Mouse (Mus musculus) spleen, postnatal 10 days (tissue): ENCODE data around the gene Nt5c1a.

ENCODE experiments used
- DNase-seq, 2 experiments: peaks; one replicate each; pipeline ENCODE4 v3.0.0; 2021 to 2022; ENCODE audit warnings: low spot score in 2 of 2

Nt5c1a gene

DNA sequence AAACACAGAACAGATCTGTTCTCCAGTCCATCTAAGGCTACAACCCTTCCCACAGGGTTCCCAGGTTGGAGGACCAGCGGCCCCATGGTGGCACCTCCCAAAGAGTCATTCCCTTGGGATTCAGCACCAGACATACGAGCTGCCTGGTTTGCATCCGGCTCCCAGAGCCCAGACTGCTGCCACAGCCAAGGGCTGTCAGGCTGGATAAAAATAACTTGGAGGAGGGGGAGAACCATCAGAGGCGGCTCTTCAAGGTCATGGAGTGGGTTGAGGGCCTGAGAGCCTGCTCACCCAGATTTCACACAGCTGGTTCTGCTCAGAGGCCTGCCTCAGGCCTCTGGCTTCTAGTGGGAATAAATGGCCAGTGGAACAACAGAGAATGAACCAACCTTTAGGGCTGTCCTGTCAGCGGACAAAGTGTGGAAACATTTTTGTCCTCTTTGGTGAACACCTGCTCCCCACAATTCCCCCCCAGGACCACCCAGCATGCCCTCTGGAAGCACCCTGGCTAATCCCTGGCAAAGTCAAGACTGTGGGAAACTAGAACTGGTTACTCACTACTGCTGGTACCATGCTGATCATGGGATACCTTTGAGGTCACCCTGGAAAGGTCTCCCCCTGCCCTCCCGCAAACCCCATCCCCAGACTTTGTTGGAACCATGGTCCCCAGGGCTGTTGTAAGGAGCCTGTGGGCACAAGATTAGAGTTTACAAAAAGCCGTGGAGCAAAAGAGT is 46.0 kb downstream of the Nt5c1a start:
- no peak for DNase-seq

DNA sequence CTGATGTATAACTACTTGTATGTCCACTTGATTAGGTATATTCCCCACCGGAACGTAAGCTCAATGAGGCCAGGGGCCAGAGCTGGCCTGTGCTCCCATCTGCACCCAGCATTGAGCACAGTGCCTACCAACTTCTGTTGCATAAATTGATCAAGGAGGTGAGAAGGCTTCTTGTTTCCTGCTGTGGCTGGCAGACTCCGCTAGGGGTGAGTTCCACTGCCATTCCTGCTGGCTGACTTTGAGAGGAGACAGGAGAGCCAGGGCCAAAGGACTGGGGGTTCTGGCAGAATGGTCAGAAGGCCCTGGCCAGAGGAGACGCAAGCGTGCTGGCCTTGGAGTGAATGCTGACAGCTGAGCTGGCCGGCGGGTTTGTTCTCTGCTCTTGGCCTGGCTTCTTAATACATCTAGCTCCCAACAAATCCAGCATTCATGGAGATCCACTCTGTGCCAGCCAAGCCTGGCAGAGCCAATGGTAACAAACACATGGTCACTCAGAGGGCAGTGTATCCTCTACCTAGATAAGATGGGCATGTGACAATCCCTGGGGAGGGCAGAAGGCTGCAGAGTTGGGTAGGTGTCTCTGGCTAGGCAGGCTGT is 47.8 kb downstream of the Nt5c1a start:
- DNase-seq: no peak

DNA sequence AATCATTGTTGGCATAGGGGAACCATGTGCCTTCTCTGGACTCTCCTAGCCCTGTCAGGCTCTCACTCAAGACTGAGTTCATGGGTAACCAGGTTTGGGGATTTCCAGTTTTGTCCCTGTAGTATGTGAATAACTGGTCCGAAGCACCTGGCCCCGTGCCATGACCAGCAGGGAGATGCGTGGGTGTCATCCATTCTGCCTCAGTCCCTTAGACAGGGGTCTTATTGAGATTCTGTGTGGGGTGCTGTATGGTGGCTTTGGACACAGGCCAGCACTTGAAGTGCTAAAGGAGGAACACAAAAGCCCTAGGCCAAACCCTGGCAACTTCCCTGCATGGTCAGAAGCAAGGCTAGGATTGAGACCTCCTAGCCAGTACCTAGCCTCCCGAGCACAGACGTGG is 50.9 kb downstream of the Nt5c1a start:
- DNase-seq: no peak

DNA sequence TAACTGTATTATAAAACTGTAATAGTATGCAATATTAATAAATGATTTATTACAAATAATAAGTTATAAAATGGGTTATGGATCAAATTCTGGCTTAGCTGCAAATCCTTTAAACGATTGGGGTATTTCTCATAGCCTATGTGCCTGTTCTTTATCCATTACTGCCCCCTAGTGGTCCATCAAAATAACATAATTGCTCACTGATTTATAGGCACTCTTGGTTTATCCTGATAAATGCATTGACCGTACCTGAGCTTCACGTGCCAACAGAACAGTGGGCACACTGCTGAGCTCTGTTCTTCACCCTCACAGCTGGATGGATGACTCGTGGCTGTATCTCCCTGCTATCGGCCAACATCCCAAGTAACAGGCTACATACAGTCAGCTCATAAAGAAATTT is 53.3 kb downstream of the Nt5c1a start:
- DNase-seq: no peak

DNA sequence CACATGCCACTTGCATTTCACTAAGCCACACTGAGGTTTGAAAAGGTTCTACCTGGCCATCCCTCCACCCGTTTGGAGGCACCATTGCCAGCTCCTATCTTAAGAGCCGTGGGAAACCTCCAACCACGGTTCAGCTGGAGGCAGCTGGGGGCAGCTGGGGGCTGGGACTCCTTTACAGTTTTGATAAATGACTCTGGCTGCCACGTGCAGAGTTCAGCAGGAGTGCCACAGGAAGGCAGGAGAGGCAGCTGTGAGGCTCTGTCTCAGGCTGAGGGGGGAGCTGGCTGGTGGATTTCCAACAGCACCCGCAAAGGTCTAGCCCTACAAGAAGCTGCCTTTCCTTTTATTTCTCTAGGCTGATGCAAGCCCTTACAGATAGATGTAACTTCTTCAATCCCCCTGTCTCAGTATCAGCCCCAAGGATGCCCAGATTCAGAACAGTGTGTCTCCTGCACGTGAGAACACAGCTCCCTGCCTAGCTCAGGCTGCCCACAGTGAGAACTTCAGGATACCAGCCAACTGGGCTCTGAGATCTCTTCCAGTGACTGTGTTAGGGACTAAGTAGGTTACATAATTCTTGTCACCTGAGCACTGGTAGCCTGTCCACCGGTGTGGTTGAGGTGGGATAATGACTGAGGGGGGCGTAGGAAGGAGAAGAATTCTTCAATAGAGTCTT is 58.9 kb downstream of the Nt5c1a start:
- DNase-seq: no peak

DNA sequence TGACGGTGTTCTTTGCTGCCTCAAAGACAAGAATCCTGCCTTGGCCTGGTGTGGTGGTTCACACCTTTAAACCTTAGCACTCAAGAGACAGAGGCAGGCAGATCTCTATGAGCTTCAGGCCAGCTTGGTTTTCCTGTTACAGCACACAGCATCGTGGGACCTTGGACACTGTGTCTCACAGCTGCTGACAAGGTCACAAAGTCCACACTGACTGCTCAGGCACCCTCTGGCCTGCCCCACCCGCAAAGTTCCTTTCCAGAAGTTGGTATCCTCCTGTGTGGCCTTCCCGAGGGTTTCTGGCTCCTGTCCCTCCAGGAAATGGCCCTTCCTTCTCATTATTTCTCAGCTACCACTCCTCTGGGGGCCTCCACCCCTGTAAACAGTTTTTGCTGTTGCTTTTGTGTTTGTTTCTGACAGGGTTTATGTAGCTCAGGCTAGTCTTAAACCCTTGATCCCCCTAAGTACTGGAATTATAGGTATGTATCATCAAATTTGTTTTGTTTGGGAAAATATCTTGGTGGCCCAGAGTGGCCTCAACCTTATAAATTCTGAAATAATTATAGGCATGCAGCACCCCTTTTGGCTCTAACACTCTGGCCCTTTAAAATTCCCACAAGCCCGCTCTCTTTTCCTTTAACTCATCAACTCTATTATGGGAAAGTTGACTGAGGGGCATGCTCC is 60.6 kb downstream of the Nt5c1a start, which contains the start of gene Pabpc4:
Gene Pabpc4 (plus strand): TSS at position 631 of the 681 bp plus-strand sequence.
- no peak for DNase-seq
